Mouse (Mus musculus): ENCODE data around the gene Spata21. TPM values are rescaled to one million over a fixed set of nuclear protein-coding genes. Genes with fewer than 3 reads are reported as not detected.

Gene Spata21
- polyA plus RNA-seq, 1 experiment from 2014 or later, result not detected

- Histone ChIP-seq H3K36me3 (no peaks in the 10 kb centered on the region), H3K4me3 (no peak overlapping the region), H3K9me3 (replicated peaks) (no peaks in the 10 kb centered on the region), H3K27me3 (no peaks in the 10 kb centered on the region), H3K4me2 (replicated peaks) (peak overlapping the region; percentile 68; the same call in 1 of the 2 replicates), H3K27ac (no peak overlapping the region), H3K9ac (no peak overlapping the region), H3K4me1 (peaks cover 19% of the 10 kb centered on the region)
- WGBS, result 95% methylated on average over 6 of the region's 6 CpGs
- ATAC-seq (ENCODE audit: low FRiP score), result no peak
These were observed 58.4 kb downstream of the Spata21 start for GRCm38 (mm10) chr4:141146491-141147033.

DNA sequence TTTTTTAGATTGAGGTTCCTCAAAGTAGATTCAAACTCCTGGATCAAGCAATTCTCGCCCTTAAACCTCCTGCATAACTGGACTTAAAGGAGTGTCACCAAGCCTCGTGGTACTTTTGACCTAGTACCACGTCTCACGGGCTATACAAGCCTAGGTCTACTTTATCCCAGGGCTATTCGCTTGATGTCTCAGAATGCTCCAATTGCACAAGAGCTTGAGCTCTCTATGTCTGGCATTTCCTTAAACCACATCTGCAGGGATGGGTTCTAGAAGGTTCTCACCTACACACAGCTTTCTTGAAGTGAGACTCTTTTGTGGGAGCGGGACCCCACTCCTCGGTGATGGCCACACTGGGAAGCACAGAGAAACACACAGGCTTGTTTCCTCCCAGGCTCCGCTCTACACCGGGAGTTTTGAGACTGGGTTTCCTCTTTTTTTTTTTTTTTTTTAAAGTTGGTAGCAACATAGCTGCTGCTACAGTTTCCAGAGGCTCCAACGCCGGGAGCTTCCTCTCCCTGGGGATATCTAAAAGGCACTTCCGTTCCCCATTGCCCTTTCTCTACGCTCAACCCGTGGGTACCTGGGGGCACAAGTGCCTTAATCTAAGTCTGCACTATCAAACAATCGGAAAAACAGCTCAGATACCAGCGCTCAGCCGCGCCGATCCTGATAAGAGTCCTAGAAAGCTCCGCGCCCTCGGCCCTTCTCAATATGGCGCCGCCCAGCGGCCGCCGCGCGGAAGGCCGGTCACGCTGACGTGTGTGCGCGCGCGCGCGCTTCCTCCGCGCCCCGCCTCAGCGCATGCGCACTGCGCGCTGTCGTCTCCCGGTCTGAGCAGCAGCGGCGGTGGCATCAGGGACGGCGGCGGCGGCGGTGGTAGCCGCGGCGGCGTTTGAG, 59.2 kb downstream of the Spata21 start, which contains the start of gene Fbxo42:
TSS of gene Fbxo42 (plus strand) at position 802 of the 897 bp plus-strand sequence.
- Histone ChIP-seq H3K4me3 (peak within 1 kb of the TSS; percentile 96), H3K9ac (peak within 1 kb of the TSS; percentile 96), H3K27ac (peak within 1 kb of the TSS; percentile 87), H3K4me1 (peaks cover 23% of the 10 kb centered on the region), H3K9me3 (replicated peaks) (no peaks in the 10 kb centered on the region), H3K4me2 (replicated peaks) (peak within 1 kb of the TSS; percentile 68), H3K36me3 (no peaks in the 10 kb centered on the region), H3K27me3 (no peaks in the 10 kb centered on the region)
- ATAC-seq (ENCODE audit: low FRiP score), result peak; percentile 84
- WGBS, result 10% methylated on average over 56 of the region's 58 CpGs

DNA sequence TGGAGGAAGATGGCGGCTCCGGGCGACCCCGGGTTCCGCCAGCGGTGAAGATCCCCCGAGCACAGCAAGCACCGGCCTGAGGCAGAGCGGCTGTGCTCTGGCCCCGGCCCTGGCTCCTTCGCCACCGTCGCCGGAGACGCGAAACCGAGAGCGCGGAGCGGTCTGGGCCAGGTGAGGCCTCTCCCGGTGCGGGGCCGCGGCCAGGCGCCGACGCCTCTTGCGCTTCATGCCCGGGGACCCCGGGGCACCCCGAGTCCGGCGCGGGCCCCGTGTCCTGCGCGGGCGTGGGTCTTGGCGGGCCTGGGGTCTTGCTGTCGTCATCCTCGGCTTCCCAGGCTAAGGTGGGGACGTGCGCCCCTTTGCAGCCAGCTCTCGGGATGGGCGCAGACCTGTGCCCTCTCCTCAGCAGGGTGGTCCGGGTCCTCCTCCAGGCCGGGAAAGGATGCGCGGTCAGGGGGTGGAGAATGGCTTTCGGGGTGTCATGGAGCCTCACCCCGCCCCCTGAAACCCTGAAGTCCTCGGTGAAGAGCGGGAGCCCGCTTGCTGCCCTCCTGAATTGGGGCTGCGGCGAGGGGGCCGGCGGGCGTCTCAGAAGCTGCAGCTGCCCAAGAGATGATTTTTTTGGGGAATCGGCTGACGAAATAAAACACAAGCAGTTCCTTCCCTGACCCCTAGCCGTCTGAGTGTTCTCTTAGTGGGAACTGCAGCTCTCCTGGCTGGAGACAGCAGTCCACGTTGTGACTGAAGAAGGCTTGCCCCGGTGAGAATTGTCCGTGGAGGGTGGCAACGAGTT, 60.1 kb downstream of the Spata21 start:
- Histone ChIP-seq H3K27ac (peak overlapping the region; percentile 87), H3K36me3 (no peaks in the 10 kb centered on the region), H3K4me1 (peaks cover 23% of the 10 kb centered on the region), H3K9me3 (replicated peaks) (no peaks in the 10 kb centered on the region), H3K4me3 (peak overlapping the region; percentile 96), H3K9ac (peak overlapping the region; percentile 96), H3K4me2 (replicated peaks) (peak overlapping the region; percentile 68), H3K27me3 (no peaks in the 10 kb centered on the region)
- under 1% methylated on average over 66 of the region's 66 CpGs for WGBS
- peak; percentile 83 for ATAC-seq (ENCODE audit: low FRiP score)

DNA sequence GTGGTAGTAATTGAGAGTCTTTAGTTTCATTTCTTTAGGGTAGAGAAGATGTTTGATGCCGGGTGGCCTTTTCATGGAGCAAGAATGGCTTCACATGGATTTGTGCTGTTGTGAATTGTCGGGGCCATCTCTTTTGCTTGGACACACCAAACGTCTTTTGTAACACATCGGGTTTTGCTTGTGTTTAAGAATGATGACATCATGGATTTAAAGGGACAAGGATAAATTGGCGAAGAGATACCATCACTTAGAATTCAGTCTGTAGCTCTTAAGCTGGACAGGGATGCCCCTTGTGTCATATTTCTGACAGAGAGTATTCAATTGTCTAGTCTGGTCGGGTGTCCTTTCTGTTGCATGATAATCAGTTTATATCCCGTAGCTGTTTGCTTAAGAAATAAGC, 61.0 kb downstream of the Spata21 start:
- Histone ChIP-seq H3K9me3 (replicated peaks) (no peaks in the 10 kb centered on the region), H3K4me3 (peak overlapping the region; percentile 96), H3K9ac (peak overlapping the region; percentile 96), H3K27me3 (no peaks in the 10 kb centered on the region), H3K4me2 (replicated peaks) (peak overlapping the region; percentile 68), H3K36me3 (no peaks in the 10 kb centered on the region), H3K27ac (no peak overlapping the region), H3K4me1 (peaks cover 23% of the 10 kb centered on the region)
- ATAC-seq (ENCODE audit: low FRiP score), result no peak
- 29% methylated on average over 7 of the region's 7 CpGs for WGBS

DNA sequence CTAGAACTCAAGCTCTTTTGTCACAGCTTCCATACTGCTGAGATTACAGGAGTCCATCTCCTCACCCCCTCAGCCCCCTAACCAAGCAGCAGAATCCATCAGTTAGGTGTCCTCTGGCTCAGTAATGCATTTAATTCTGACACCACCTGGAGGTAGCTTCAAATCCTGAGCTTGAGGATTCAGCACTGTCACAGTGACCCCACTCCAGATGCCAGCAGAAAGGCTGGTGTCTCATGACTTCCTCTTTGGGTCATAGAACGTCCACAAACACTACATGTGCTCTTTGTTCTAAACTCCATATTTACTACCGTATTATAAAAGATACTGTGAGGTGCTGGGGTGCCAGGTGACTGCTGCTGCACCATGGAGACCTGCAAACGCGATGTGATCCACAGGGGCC, 69.4 kb downstream of the Spata21 start:
- H3K4me3 ChIP-seq, result no peak overlapping the region
- H3K27ac ChIP-seq, result no peak overlapping the region
- H3K36me3 ChIP-seq, result no peaks in the 10 kb centered on the region
- H3K4me1 ChIP-seq, result peaks cover 17% of the 10 kb centered on the region
- WGBS, result 78% methylated on average over 4 of the region's 4 CpGs
- no peaks in the 10 kb centered on the region for H3K9me3 ChIP-seq (replicated peaks)
- no peak overlapping the region for H3K9ac ChIP-seq
- no peaks in the 10 kb centered on the region for H3K27me3 ChIP-seq
- no peak for ATAC-seq (ENCODE audit: low FRiP score)
- no peak overlapping the region for H3K4me2 ChIP-seq (replicated peaks)

DNA sequence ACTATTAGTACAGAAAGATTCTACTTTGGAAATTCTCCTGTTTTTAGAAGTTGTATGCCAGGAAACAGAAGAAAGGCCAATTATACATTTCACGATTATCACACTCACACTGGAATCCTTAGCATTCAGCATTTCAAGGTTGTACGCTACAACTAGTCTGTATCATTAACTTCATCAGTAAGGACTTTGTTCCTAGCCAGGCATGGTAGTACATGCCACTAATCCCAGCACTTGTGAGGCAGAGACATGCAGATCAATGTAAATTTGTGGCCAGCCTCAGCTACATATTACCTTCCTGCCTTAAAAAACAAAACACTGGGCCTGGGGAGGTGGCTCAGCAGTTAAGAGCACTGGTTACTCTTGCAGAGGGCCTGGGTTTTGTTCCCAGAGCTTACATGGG, 70.5 kb downstream of the Spata21 start:
- H3K36me3 ChIP-seq, result no peaks in the 10 kb centered on the region
- H3K27ac ChIP-seq, result no peak overlapping the region
- no peak overlapping the region for H3K4me2 ChIP-seq (replicated peaks)
- no peak overlapping the region for H3K4me3 ChIP-seq
- peaks cover 17% of the 10 kb centered on the region for H3K4me1 ChIP-seq
- no peak for ATAC-seq (ENCODE audit: low FRiP score)
- no peaks in the 10 kb centered on the region for H3K9me3 ChIP-seq (replicated peaks)
- no peak overlapping the region for H3K9ac ChIP-seq
- H3K27me3 ChIP-seq, result no peaks in the 10 kb centered on the region
- WGBS, result 87% methylated on average over 2 of the region's 2 CpGs

DNA sequence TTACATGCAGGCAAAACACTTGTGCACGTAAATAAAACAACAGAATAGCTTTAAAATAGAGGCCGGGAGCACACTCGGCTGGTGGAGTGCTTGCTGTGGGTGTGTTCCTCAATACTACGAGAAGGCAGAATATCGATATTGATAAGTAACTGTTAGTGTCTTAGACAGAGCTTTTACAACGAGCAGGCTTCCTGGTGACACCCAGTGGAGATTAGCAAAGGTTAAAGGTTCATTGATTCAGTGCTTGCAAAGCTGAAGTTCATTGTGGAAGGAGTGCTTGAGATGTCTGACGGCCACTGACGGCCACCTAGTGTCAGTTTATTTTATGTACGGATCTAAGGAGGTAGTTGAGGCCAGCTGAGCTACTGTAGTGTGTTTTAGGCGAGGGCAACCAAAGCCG, 71.0 kb downstream of the Spata21 start:
- Histone ChIP-seq H3K9me3 (replicated peaks) (0 out of 2 replicates have a peak, but pooled peaks cover 3% of the 10 kb centered on the region), H3K9ac (no peak overlapping the region), H3K36me3 (no peaks in the 10 kb centered on the region), H3K4me2 (replicated peaks) (no peak overlapping the region), H3K27me3 (no peaks in the 10 kb centered on the region), H3K27ac (no peak overlapping the region), H3K4me1 (peaks cover 17% of the 10 kb centered on the region), H3K4me3 (no peak overlapping the region)
- no peak for ATAC-seq (ENCODE audit: low FRiP score)
- 57% methylated on average over 11 of the region's 11 CpGs for WGBS

- Histone ChIP-seq H3K9me3 (replicated peaks) (peaks cover 6% of the 10 kb centered on the region; the same call in 1 of the 2 replicates), H3K4me1 (peaks cover 17% of the 10 kb centered on the region), H3K27me3 (no peaks in the 10 kb centered on the region), H3K4me3 (no peak overlapping the region), H3K9ac (no peak overlapping the region), H3K36me3 (peaks cover 3% of the 10 kb centered on the region; the same call in 1 of the 2 replicates), H3K4me2 (replicated peaks) (no peak overlapping the region), H3K27ac (no peak overlapping the region)
- 78% methylated on average over 5 of the region's 5 CpGs for WGBS
- no peak for ATAC-seq (ENCODE audit: low FRiP score)
These were observed 71.5 kb downstream of the Spata21 start for GRCm38 (mm10) chr4:141159666-141160065.

GRCm38 (mm10) chr4:141160193-141160592, 72.1 kb downstream of the Spata21 start:
- H3K9ac ChIP-seq, result no peak overlapping the region
- no peak overlapping the region for H3K4me2 ChIP-seq (replicated peaks)
- peaks cover 17% of the 10 kb centered on the region for H3K4me1 ChIP-seq
- H3K9me3 ChIP-seq (replicated peaks), result peaks cover 9% of the 10 kb centered on the region; the same call in 1 of the 2 replicates
- peaks cover 5% of the 10 kb centered on the region; the same call in 1 of the 2 replicates for H3K36me3 ChIP-seq
- ATAC-seq (ENCODE audit: low FRiP score), result no peak
- no peak overlapping the region for H3K27ac ChIP-seq
- no peak overlapping the region for H3K4me3 ChIP-seq
- H3K27me3 ChIP-seq, result no peaks in the 10 kb centered on the region
- WGBS, result 92% methylated on average over 4 of the region's 4 CpGs

GRCm38 (mm10) chr4:141161699-141162208, 73.6 kb downstream of the Spata21 start:
- WGBS, result 96% methylated on average over 6 of the region's 6 CpGs

More at GRCm38 (mm10) chr4:141161699-141162208, 73.6 kb downstream of the Spata21 start:
- Histone ChIP-seq H3K4me3 (no peak overlapping the region), H3K27me3 (no peaks in the 10 kb centered on the region), H3K4me2 (replicated peaks) (no peak overlapping the region), H3K36me3 (peaks cover 5% of the 10 kb centered on the region; the same call in 1 of the 2 replicates), H3K27ac (no peak overlapping the region), H3K9me3 (replicated peaks) (peaks cover 9% of the 10 kb centered on the region; the same call in 1 of the 2 replicates), H3K4me1 (peaks cover 15% of the 10 kb centered on the region), H3K9ac (no peak overlapping the region)
- ATAC-seq (ENCODE audit: low FRiP score), result no peak

All from hindbrain, embryonic 12.5 days (tissue).